Mouse (Mus musculus) CH12.LX (cell line): ENCODE measurements at regions not wholly inside any gene's neighbourhood (a gene's known extent, or its start where the extent isn't known, plus 50 kb on each side); places are given as distances from the start of the nearest gene placed in this dataset.

Source experiments
- DNase-seq: peaks from one replicate; pipeline ENCODE4 v3.0.0-alpha.2; 2013; ENCODE audit errors: extremely low read depth
- H3K27ac ChIP-seq: 2 replicates; pipeline ENCODE4 v1.5.1; 2012; ENCODE audit warnings: low read depth, mild to moderate bottlenecking, control low read depth, moderate library complexity; ENCODE audit not compliant: insufficient read depth
- H3K27me3 ChIP-seq: replicated peaks from 2 replicates; pipeline ENCODE3; 2012; ENCODE audit warnings: inconsistent platforms
- H3K36me3 ChIP-seq, 2 experiments: replicated peaks in 1 of 2; 2 replicates each; pipeline versions ENCODE3 to v1.6.1; 2012; ENCODE audit warnings: inconsistent platforms in 1 of 2, low read length in 1 of 2, mild to moderate bottlenecking in 1 of 2, mixed read lengths in 1 of 2, moderate library complexity in 1 of 2; ENCODE audit not compliant: control insufficient read depth in 1 of 2, insufficient read depth in 1 of 2
- H3K4me1 ChIP-seq, 2 experiments: 2 replicates each; pipeline ENCODE4 v1.6.1; 2012; ENCODE audit warnings: inconsistent platforms in 1 of 2, moderate library complexity in 1 of 2; ENCODE audit not compliant: insufficient read depth in 2 of 2, control insufficient read depth in 1 of 2
- H3K4me2 ChIP-seq: 2 replicates; pipeline ENCODE4 v1.6.1; 2012; ENCODE audit warnings: low read depth, mild to moderate bottlenecking, control low read depth; ENCODE audit not compliant: poor library complexity, insufficient read depth, severe bottlenecking
- H3K4me3 ChIP-seq, 3 experiments: fragments of 150-350 bp in 1 of 3; sonication (generic) in 1 of 3; replicated peaks in 1 of 3; 2 replicates each; pipeline versions ENCODE3 to v1.5.1; 2011 to 2012; ENCODE audit warnings: low read depth in 2 of 3, low read length in 2 of 3, mild to moderate bottlenecking in 2 of 3, moderate library complexity in 2 of 3, control low read depth in 1 of 3, improper control_type of control experiment in 1 of 3, inconsistent platforms in 1 of 3, mixed read lengths in 1 of 3; ENCODE audit not compliant: poor library complexity in 1 of 3
- H3K79me2 ChIP-seq: replicated peaks from 2 replicates; pipeline ENCODE4 v1.6.1; 2012; ENCODE audit warnings: mild to moderate bottlenecking, moderate library complexity; ENCODE audit not compliant: control insufficient read depth, poor library complexity, insufficient read depth, severe bottlenecking; ENCODE audit errors: extremely low read depth
- H3K9ac ChIP-seq: 2 replicates; pipeline ENCODE4 v1.6.1; 2012; ENCODE audit warnings: low read depth, mild to moderate bottlenecking, control low read depth, moderate library complexity; ENCODE audit not compliant: insufficient read depth
- H3K9me3 ChIP-seq: replicated peaks from 2 replicates; pipeline ENCODE3; 2012; ENCODE audit warnings: low read length, inconsistent platforms, mixed read lengths
- CHD1 ChIP-seq: IDR thresholded peaks from 2 replicates; pipeline ENCODE4 v1.6.1; 2012; ENCODE audit warnings: low read depth, low read length, improper control_type of control experiment, inconsistent platforms
- CHD2 ChIP-seq: IDR thresholded peaks from 2 replicates; pipeline ENCODE4 v1.6.1; 2011; ENCODE audit warnings: low read length, improper control_type of control experiment
- CTCF ChIP-seq, 2 experiments: IDR thresholded peaks in 1 of 2; conservative IDR thresholded peaks in 1 of 2; 2 replicates each; pipeline ENCODE4 v1.5.1; 2011 to 2012; ENCODE audit warnings: low read depth in 2 of 2, low read length in 2 of 2, improper control_type of control experiment in 1 of 2, inconsistent platforms in 1 of 2, mild to moderate bottlenecking in 1 of 2, moderate library complexity in 1 of 2
- E2F4 ChIP-seq: IDR thresholded peaks from 2 replicates; pipeline ENCODE4 v1.6.1; 2011; ENCODE audit warnings: low read depth, low read length, improper control_type of control experiment; ENCODE audit not compliant: insufficient replicate concordance
- ELF1 ChIP-seq: IDR thresholded peaks from 2 replicates; pipeline ENCODE4 v1.6.1; 2014; ENCODE audit warnings: low read depth, mild to moderate bottlenecking, inconsistent platforms, low read length, improper control_type of control experiment
- EP300 ChIP-seq: IDR thresholded peaks from 2 replicates; pipeline ENCODE4 v1.6.1; 2011; ENCODE audit warnings: low read length, improper control_type of control experiment
- GABPA ChIP-seq: IDR thresholded peaks from 2 replicates; pipeline ENCODE4 v1.6.1; 2012; ENCODE audit warnings: low read depth, low read length, improper control_type of control experiment, inconsistent platforms; ENCODE audit not compliant: insufficient replicate concordance
- HCFC1 ChIP-seq: IDR thresholded peaks from 2 replicates; pipeline ENCODE4 v1.6.1; 2012; ENCODE audit warnings: low read depth, mild to moderate bottlenecking, inconsistent platforms, low read length, improper control_type of control experiment
- IRF4 ChIP-seq: IDR thresholded peaks from 2 replicates; pipeline ENCODE4 v1.6.1; 2014; ENCODE audit warnings: low read depth, mild to moderate bottlenecking, inconsistent platforms, low read length, improper control_type of control experiment
- MAFK ChIP-seq: IDR thresholded peaks from 2 replicates; pipeline ENCODE4 v1.6.1; 2011; ENCODE audit warnings: low read length, improper control_type of control experiment; ENCODE audit not compliant: insufficient replicate concordance
- MAX ChIP-seq: IDR thresholded peaks from 2 replicates; pipeline ENCODE4 v1.6.1; 2011; ENCODE audit warnings: low read length, improper control_type of control experiment
- MXI1 ChIP-seq: IDR thresholded peaks from 2 replicates; pipeline ENCODE4 v1.6.1; 2011; ENCODE audit warnings: mild to moderate bottlenecking, low read depth, low read length, improper control_type of control experiment
- MYC ChIP-seq: IDR thresholded peaks from 2 replicates; pipeline ENCODE4 v1.6.1; 2011; ENCODE audit warnings: low read depth, mild to moderate bottlenecking, improper control_type of control experiment, low read length
- NRF1 ChIP-seq: IDR thresholded peaks from 2 replicates; pipeline ENCODE4 v1.6.1; 2014; ENCODE audit warnings: low read depth, mild to moderate bottlenecking, inconsistent platforms, low read length, improper control_type of control experiment, moderate library complexity
- PAX5 ChIP-seq: IDR thresholded peaks from 2 replicates; pipeline ENCODE4 v1.6.1; 2012; ENCODE audit warnings: low read length, inconsistent platforms, mixed read lengths
- POLR2A ChIP-seq: IDR thresholded peaks from 2 replicates; pipeline ENCODE4 v1.6.1; 2011; ENCODE audit warnings: low read depth, mild to moderate bottlenecking, improper control_type of control experiment, low read length
- RAD21 ChIP-seq: IDR thresholded peaks from 2 replicates; pipeline ENCODE4 v1.6.1; 2011; ENCODE audit warnings: low read depth, mild to moderate bottlenecking, low read length, improper control_type of control experiment, moderate library complexity
- SIN3A ChIP-seq: IDR thresholded peaks from 2 replicates; pipeline ENCODE4 v1.6.1; 2012; ENCODE audit warnings: low read length, improper control_type of control experiment, inconsistent platforms
- TBP ChIP-seq: conservative IDR thresholded peaks from 2 replicates; pipeline ENCODE4 v1.6.1; 2011; ENCODE audit warnings: low read depth, low read length, improper control_type of control experiment
- TCF12 ChIP-seq: IDR thresholded peaks from 2 replicates; pipeline ENCODE4 v1.6.1; 2014; ENCODE audit warnings: low read depth, mild to moderate bottlenecking, inconsistent platforms, low read length, improper control_type of control experiment
- ZC3H11A ChIP-seq: IDR thresholded peaks from 2 replicates; pipeline ENCODE4 v1.6.1; 2012; ENCODE audit warnings: low read depth, mild to moderate bottlenecking, inconsistent platforms, low read length, improper control_type of control experiment
- ZKSCAN1 ChIP-seq: IDR thresholded peaks from 2 replicates; pipeline ENCODE4 v1.6.1; 2012; ENCODE audit warnings: low read depth, inconsistent platforms, low read length, improper control_type of control experiment, borderline replicate concordance
- ZMIZ1 ChIP-seq: IDR thresholded peaks from 2 replicates; pipeline ENCODE4 v1.6.1; 2012; ENCODE audit warnings: low read depth, mild to moderate bottlenecking, inconsistent platforms, low read length, improper control_type of control experiment
- dilution Hi-C: fragments of 300-500 bp; cut with MboI; formaldehyde crosslinking; loops from 2 replicates; pipeline ENCODE4 v1.14.3; 2020; ENCODE audit warnings: low sequenced_read_pairs; ENCODE audit not compliant: extremely low pct_unique_long_range_greater_than_20kb, extremely low pct_ligation_motif_present
- in situ Hi-C: fragments of 300-500 bp; cut with MboI; formaldehyde crosslinking; loops from 3 replicates; pipeline ENCODE4 v1.14.3; 2019; ENCODE audit warnings: low sequenced_read_pairs, low pct_ligation_motif_present, low pct_unique_long_range_greater_than_20kb, mixed read lengths

- Histone ChIP-seq H3K4me3 (no peak overlapping the region), H3K36me3 (no peaks in the 10 kb centered on the region), H3K27ac (no peak overlapping the region)
- TF ChIP-seq EP300 (no peak), CHD2 (no peak), GABPA (no peak), CHD1 (no peak), ZKSCAN1 (no peak), PAX5 (no peak), NRF1 (no peak), MYC (no peak)
- TF ChIP-seq, all 38 proteins: peak for 0
- H3K27me3 ChIP-seq: no peaks in the 10 kb centered on the region
- H3K9ac ChIP-seq: no peak overlapping the region
- H3K79me2 ChIP-seq: no peaks in the 10 kb centered on the region
- H3K9me3 ChIP-seq: no peaks in the 10 kb centered on the region
- H3K4me1 ChIP-seq: peaks cover 6 to 22% of the 10 kb centered on the region in 2 experiments
- in situ Hi-C loops (no loop called here), dilution Hi-C loops (no loop called here)
- no peak overlapping the region for H3K4me2 ChIP-seq
- DNase-seq: peak; percentile 64
These were observed 195.5 kb downstream of the Insig2 start for GRCm38 (mm10) chr1:121136846-121137245.

GRCm38 (mm10) chr1:121144981-121145380 is 187.4 kb downstream of the Insig2 start:
- no peak for TF ChIP-seq SIN3A
- no peak for TF ChIP-seq PAX5
- TF ChIP-seq IRF4: no peak
- no peak for TF ChIP-seq POLR2A
- no peak for TF ChIP-seq TCF12
- TF ChIP-seq E2F4: no peak
- no peak for TF ChIP-seq CTCF (conservative IDR thresholded peaks at IDR 0.05 in 1 of 2, IDR thresholded peaks at IDR 0.05 in 1 of 2; ENCODE audit: low read depth in 2 of 2, low read length in 2 of 2)
- no peak for TF ChIP-seq TBP
- TF ChIP-seq MAFK: no peak
- TF ChIP-seq HCFC1: no peak
- no peak for TF ChIP-seq ZC3H11A
- no peak for TF ChIP-seq EP300
- no peak for TF ChIP-seq RAD21
- no peak for TF ChIP-seq ELF1
- no peak for TF ChIP-seq MAX
- TF ChIP-seq MXI1: no peak
- TF ChIP-seq ZMIZ1: no peak
- in situ Hi-C loops: no loop called here
- no peak overlapping the region for H3K27ac ChIP-seq

More at GRCm38 (mm10) chr1:121144981-121145380, 187.4 kb downstream of the Insig2 start:
- dilution Hi-C loops: no loop called here
- H3K79me2 ChIP-seq: no peaks in the 10 kb centered on the region
- no peaks in the 10 kb centered on the region for H3K27me3 ChIP-seq
- no peak overlapping the region for H3K4me3 ChIP-seq
- H3K4me2 ChIP-seq: no peak overlapping the region
- H3K9ac ChIP-seq: no peak overlapping the region
- no peak for DNase-seq
- H3K9me3 ChIP-seq: peaks cover 4% of the 10 kb centered on the region
- no peaks in the 10 kb centered on the region for H3K36me3 ChIP-seq
- peaks cover 0 to 8% of the 10 kb centered on the region in 2 experiments; a peak in 2 of 4 replicates for H3K4me1 ChIP-seq
